Mouse (Mus musculus): ENCODE measurements around the gene Pkmyt1. TPM values are rescaled to one million over a fixed set of nuclear protein-coding genes. Genes with fewer than 3 reads are reported as not detected.

Gene Pkmyt1
- total and polyA plus RNA-seq, 2 experiments from 2014 or later: 9.0 to 18.2 TPM

GRCm38 (mm10) chr17:23704741-23705140 is 21.4 kb upstream of the Pkmyt1 start:
- H3K4me2 ChIP-seq (ENCODE audit: low read depth, low read length): no peak overlapping the region
- no peaks in the 10 kb centered on the region for H3K4me1 ChIP-seq (ENCODE audit: control insufficient read depth, insufficient read depth)
- no peaks in the 10 kb centered on the region for H3K9me3 ChIP-seq (replicated peaks; ENCODE audit: control insufficient read depth, low read length)
- no peak for ATAC-seq (ENCODE audit: insufficient read depth, low read depth)
- no peak overlapping the region for H3K4me3 ChIP-seq (ENCODE audit: low read depth, low read length)
- H3K36me3 ChIP-seq (replicated peaks; ENCODE audit: control insufficient read depth, insufficient read depth, low read length): no peaks in the 10 kb centered on the region
- no peak overlapping the region for H3K27ac ChIP-seq (ENCODE audit: low read depth)
- no peak overlapping the region for H3K9ac ChIP-seq (replicated peaks; ENCODE audit: low read depth, low read length)
- no peak for TF ChIP-seq EP300 (IDR thresholded peaks at IDR 0.05; ENCODE audit: low read depth)
- TF ChIP-seq CTCF (IDR thresholded peaks at IDR 0.05; ENCODE audit: low read depth): no peak
- no peak for DNase-seq (ENCODE audit: low spot score)
- 56% methylated on average over 7 of the region's 7 CpGs for WGBS
- peaks cover 28% of the 10 kb centered on the region for H3K27me3 ChIP-seq (ENCODE audit: control insufficient read depth, insufficient read depth, low read length)

DNA sequence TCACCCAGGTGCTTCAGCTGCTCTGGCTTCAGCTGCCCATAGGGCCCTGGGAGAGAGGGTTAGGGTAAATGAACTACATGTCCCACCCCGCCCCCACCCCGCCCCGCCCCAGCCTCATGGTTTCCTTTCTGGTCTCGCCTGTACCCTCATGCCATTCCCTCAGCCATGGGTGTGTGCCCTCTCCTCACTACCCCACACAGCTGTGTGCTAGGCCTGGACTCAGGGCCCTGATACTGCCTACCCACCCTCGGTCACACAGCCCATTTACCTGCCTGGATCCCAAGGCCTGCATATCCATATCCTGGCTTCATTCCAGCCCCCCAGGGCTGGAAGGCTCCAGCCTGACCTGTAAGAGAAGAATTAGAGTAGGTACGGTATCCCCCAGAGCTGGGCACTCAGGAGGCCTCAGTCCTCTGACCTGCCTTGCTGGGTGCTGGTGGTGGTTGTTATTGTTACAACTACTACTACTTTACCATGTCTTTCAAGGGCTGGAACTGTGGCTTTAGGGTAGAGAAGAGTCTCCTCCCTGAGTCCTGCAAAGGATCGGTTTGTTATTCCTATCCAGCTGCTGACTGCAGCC is 20.5 kb upstream of the Pkmyt1 start:
- Histone ChIP-seq H3K36me3 (replicated peaks; ENCODE audit: control insufficient read depth, insufficient read depth, low read length) (no peaks in the 10 kb centered on the region), H3K27me3 (ENCODE audit: control insufficient read depth, insufficient read depth, low read length) (peaks cover 29% of the 10 kb centered on the region), H3K4me3 (ENCODE audit: low read depth, low read length) (no peak overlapping the region), H3K4me2 (ENCODE audit: low read depth, low read length) (no peak overlapping the region), H3K27ac (ENCODE audit: low read depth) (no peak overlapping the region), H3K9ac (replicated peaks; ENCODE audit: low read depth, low read length) (no peak overlapping the region), H3K9me3 (replicated peaks; ENCODE audit: control insufficient read depth, low read length) (no peaks in the 10 kb centered on the region), H3K4me1 (ENCODE audit: control insufficient read depth, insufficient read depth) (no peaks in the 10 kb centered on the region)
- no peak for DNase-seq (ENCODE audit: low spot score)
- TF ChIP-seq CTCF (IDR thresholded peaks at IDR 0.05; ENCODE audit: low read depth) (no peak), EP300 (IDR thresholded peaks at IDR 0.05; ENCODE audit: low read depth) (no peak)
- no peak for ATAC-seq (ENCODE audit: insufficient read depth, low read depth)
- 78% methylated on average over 7 of the region's 7 CpGs for WGBS

GRCm38 (mm10) chr17:23706212-23706611 is 19.9 kb upstream of the Pkmyt1 start:
- 2% methylated on average over 3 of the region's 3 CpGs for WGBS
- DNase-seq (ENCODE audit: low spot score): peak; percentile 66
- Histone ChIP-seq H3K4me2 (ENCODE audit: low read depth, low read length) (no peak overlapping the region), H3K4me1 (ENCODE audit: control insufficient read depth, insufficient read depth) (no peaks in the 10 kb centered on the region), H3K9ac (replicated peaks; ENCODE audit: low read depth, low read length) (no peak overlapping the region), H3K36me3 (replicated peaks; ENCODE audit: control insufficient read depth, insufficient read depth, low read length) (no peaks in the 10 kb centered on the region), H3K9me3 (replicated peaks; ENCODE audit: control insufficient read depth, low read length) (no peaks in the 10 kb centered on the region), H3K27ac (ENCODE audit: low read depth) (no peak overlapping the region), H3K4me3 (ENCODE audit: low read depth, low read length) (no peak overlapping the region), H3K27me3 (ENCODE audit: control insufficient read depth, insufficient read depth, low read length) (peaks cover 23% of the 10 kb centered on the region)
- ATAC-seq (ENCODE audit: insufficient read depth, low read depth): 0 out of 2 replicates have a peak, but pooled peaks have one; percentile 69
- no peak for TF ChIP-seq EP300 (IDR thresholded peaks at IDR 0.05; ENCODE audit: low read depth)
- peak; percentile 88 for TF ChIP-seq CTCF (IDR thresholded peaks at IDR 0.05; ENCODE audit: low read depth)

DNA sequence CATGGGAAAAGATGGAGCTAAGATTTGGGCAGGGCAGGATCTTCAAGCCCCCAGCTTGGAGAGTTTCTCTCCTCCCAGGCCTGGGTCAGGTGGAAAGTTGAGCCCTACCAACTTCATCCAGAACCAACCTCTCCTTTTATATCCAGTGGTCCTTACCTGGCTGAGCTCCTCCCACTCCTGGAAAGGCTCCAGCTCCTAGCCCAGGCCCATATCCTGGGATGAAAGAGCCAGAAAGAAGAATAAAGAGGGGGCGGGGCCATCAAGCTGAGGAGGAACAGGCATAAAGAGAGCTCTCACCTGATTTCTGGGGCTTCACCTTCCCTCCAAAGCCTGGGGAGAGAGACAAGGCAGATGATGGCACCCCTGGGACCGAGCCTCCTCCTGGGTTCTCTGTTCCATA is 9.1 kb upstream of the Pkmyt1 start:
- no peaks in the 10 kb centered on the region for H3K36me3 ChIP-seq (replicated peaks; ENCODE audit: control insufficient read depth, insufficient read depth, low read length)
- no peak overlapping the region for H3K4me3 ChIP-seq (ENCODE audit: low read depth, low read length)
- no peak for DNase-seq (ENCODE audit: low spot score)
- H3K9me3 ChIP-seq (replicated peaks; ENCODE audit: control insufficient read depth, low read length): no peaks in the 10 kb centered on the region
- H3K27ac ChIP-seq (ENCODE audit: low read depth): no peak overlapping the region
- no peaks in the 10 kb centered on the region for H3K27me3 ChIP-seq (ENCODE audit: control insufficient read depth, insufficient read depth, low read length)
- WGBS: 64% methylated on average over 2 of the region's 2 CpGs
- H3K4me2 ChIP-seq (ENCODE audit: low read depth, low read length): no peak overlapping the region
- no peaks in the 10 kb centered on the region for H3K4me1 ChIP-seq (ENCODE audit: control insufficient read depth, insufficient read depth)
- no peak for TF ChIP-seq EP300 (IDR thresholded peaks at IDR 0.05; ENCODE audit: low read depth)
- no peak for TF ChIP-seq CTCF (IDR thresholded peaks at IDR 0.05; ENCODE audit: low read depth)
- ATAC-seq (ENCODE audit: insufficient read depth, low read depth): no peak
- no peak overlapping the region for H3K9ac ChIP-seq (replicated peaks; ENCODE audit: low read depth, low read length)

DNA sequence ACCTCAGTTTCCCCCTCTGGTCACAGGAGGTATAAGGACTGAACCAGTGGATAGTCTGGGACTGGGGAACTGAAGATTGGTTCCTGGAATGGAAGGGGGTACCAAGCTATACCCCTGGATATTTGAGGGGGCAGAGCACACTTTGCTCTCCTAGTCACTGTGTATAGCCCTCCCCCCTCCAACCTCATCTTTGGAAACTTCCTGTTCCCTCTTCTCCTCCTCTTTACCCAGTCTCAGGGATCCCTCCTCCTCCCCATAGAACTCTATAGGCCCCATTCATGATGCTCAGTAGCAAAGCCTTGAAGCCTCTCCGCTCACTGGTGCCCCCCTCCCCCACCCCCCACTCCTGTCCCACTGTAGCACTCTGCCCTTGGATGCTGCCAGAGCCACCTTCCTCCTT is 6.7 kb upstream of the Pkmyt1 start:
- DNase-seq (ENCODE audit: low spot score) (no peak), ATAC-seq (ENCODE audit: insufficient read depth, low read depth) (no peak)
- Histone ChIP-seq H3K4me1 (ENCODE audit: control insufficient read depth, insufficient read depth) (no peaks in the 10 kb centered on the region), H3K4me2 (ENCODE audit: low read depth, low read length) (no peak overlapping the region), H3K9me3 (replicated peaks; ENCODE audit: control insufficient read depth, low read length) (no peaks in the 10 kb centered on the region), H3K27me3 (ENCODE audit: control insufficient read depth, insufficient read depth, low read length) (no peaks in the 10 kb centered on the region), H3K9ac (replicated peaks; ENCODE audit: low read depth, low read length) (no peak overlapping the region), H3K4me3 (ENCODE audit: low read depth, low read length) (no peak overlapping the region), H3K27ac (ENCODE audit: low read depth) (no peak overlapping the region), H3K36me3 (replicated peaks; ENCODE audit: control insufficient read depth, insufficient read depth, low read length) (no peaks in the 10 kb centered on the region)
- WGBS: 31% methylated on average over 1 of the region's 1 CpGs
- no peak for TF ChIP-seq EP300 (IDR thresholded peaks at IDR 0.05; ENCODE audit: low read depth)
- no peak for TF ChIP-seq CTCF (IDR thresholded peaks at IDR 0.05; ENCODE audit: low read depth)

DNA sequence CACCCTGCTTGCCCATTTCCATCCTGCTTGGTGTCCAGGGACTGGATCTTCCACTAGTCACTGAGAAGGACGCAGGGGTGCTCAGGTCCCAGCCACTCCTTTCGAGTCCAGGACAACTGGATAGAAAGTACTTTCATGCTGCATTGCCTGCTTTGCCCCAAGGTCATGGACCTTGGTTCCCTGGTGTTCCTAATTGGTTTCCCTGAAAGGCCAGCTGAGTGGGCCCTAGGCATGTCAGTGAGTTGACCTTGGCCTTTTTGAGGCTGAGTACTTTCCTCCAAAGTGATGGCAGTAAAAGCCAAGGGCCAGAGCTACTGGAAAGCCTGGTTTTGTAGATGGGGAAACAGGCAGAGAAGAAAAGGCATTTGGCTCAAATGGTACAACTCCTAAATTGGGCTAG is 4.2 kb upstream of the Pkmyt1 start:
- no peaks in the 10 kb centered on the region for H3K27me3 ChIP-seq (ENCODE audit: control insufficient read depth, insufficient read depth, low read length)
- 84% methylated on average over 2 of the region's 2 CpGs for WGBS
- TF ChIP-seq CTCF (IDR thresholded peaks at IDR 0.05; ENCODE audit: low read depth): no peak
- no peak for TF ChIP-seq EP300 (IDR thresholded peaks at IDR 0.05; ENCODE audit: low read depth)
- H3K9ac ChIP-seq (replicated peaks; ENCODE audit: low read depth, low read length): no peak overlapping the region
- no peak overlapping the region for H3K4me3 ChIP-seq (ENCODE audit: low read depth, low read length)
- H3K4me2 ChIP-seq (ENCODE audit: low read depth, low read length): no peak overlapping the region
- H3K9me3 ChIP-seq (replicated peaks; ENCODE audit: control insufficient read depth, low read length): no peaks in the 10 kb centered on the region
- ATAC-seq (ENCODE audit: insufficient read depth, low read depth): no peak
- H3K4me1 ChIP-seq (ENCODE audit: control insufficient read depth, insufficient read depth): peaks cover 6% of the 10 kb centered on the region; the same call in 1 of the 2 replicates
- H3K27ac ChIP-seq (ENCODE audit: low read depth): no peak overlapping the region
- H3K36me3 ChIP-seq (replicated peaks; ENCODE audit: control insufficient read depth, insufficient read depth, low read length): no peaks in the 10 kb centered on the region
- no peak for DNase-seq (ENCODE audit: low spot score)

All from heart, postnatal 0 days (tissue).